Comparison of ENCODE assay signal across 8 mouse cellular contexts in the genomic region with DNA sequence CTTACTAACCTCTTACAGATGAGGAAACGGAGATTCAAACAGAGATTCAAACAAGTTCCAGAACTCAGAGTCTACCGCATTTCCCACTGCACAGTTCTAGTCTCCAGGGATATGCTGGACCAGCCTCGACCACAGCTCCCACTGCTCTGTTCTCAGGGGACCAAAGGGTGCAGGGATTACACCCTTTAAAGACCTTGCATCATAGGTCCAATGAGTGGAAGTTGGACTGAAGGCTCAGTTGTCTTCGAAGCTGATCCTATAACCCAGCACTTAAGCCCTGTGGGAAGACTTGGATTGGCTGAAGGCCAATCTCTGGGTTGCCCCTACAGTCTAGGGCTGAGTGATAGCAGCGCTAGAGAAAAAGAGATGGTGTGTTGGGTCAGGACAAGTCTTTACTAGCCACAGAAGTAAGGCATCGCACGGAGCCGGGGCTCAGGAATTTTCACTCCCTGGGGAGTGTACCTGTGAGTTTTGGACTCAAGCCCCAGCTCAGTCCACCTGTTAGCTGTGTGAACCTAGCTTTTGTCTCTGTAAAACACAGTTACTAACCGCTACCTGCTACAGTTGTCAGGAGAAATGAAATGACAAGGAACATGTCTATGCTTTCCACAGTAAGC. TPM values are rescaled to one million over a fixed set of nuclear protein-coding genes. Genes with fewer than 3 reads are reported as not detected.
DNase-seq lines count a peak whose midpoint lies in the region; ATAC-seq lines count a peak whose summit lies in the region.

No protein-coding gene starts in this region.

- H3K27ac ChIP-seq in heart, embryonic 15.5 days = 0 out of 2 replicates have a peak overlapping the region, but pooled peaks have one; percentile 7
- no peak overlapping the region for H3K27ac ChIP-seq in brown adipose tissue, adult 24 weeks (replicated peaks; ENCODE audit: low read depth, low read length)
- no peak overlapping the region for H3K27ac ChIP-seq in hindbrain, embryonic 12.5 days
- no peak overlapping the region for H3K27ac ChIP-seq in midbrain, embryonic 11.5 days (ENCODE audit: low read depth, low read length)

- peak overlapping the region; percentile 82 for H3K4me3 ChIP-seq in heart, embryonic 15.5 days
- H3K4me3 ChIP-seq in brown adipose tissue, adult 24 weeks (ENCODE audit: insufficient read depth, low read depth, low read length) = peak overlapping the region; percentile 98
- peak overlapping the region; percentile 88 for H3K4me3 ChIP-seq in hindbrain, embryonic 12.5 days
- peak overlapping the region; percentile 92 for H3K4me3 ChIP-seq in midbrain, embryonic 11.5 days (ENCODE audit: low read depth, low read length)

- H3K9me3 ChIP-seq in heart, embryonic 15.5 days (replicated peaks) = no peaks in the 10 kb centered on the region
- H3K9me3 ChIP-seq in hindbrain, embryonic 12.5 days (replicated peaks) = no peaks in the 10 kb centered on the region
- no peaks in the 10 kb centered on the region for H3K9me3 ChIP-seq in midbrain, embryonic 11.5 days (ENCODE audit: control insufficient read depth, low read length)

- H3K4me1 ChIP-seq in heart, embryonic 15.5 days (replicated peaks) = peaks cover 30% of the 10 kb centered on the region
- H3K4me1 ChIP-seq in brown adipose tissue, adult 24 weeks (ENCODE audit: control insufficient read depth, insufficient read depth, insufficient read length, low read length) = peaks cover 3% of the 10 kb centered on the region; the same call in 1 of the 2 replicates
- peaks cover 20% of the 10 kb centered on the region for H3K4me1 ChIP-seq in hindbrain, embryonic 12.5 days
- H3K4me1 ChIP-seq in midbrain, embryonic 11.5 days (ENCODE audit: control insufficient read depth, insufficient read depth, low read length) = peaks cover 13% of the 10 kb centered on the region

- 70% methylated on average over 9 of the region's 9 CpGs for WGBS in heart, embryonic 15.5 days
- WGBS in hindbrain, embryonic 12.5 days = 89% methylated on average over 9 of the region's 9 CpGs
- 91% methylated on average over 9 of the region's 9 CpGs for WGBS in midbrain, embryonic 11.5 days

- H3K36me3 ChIP-seq in heart, embryonic 15.5 days = peaks cover 39% of the 10 kb centered on the region
- H3K36me3 ChIP-seq in hindbrain, embryonic 12.5 days = peaks cover 43% of the 10 kb centered on the region
- peaks cover 13% of the 10 kb centered on the region; the same call in 1 of the 2 replicates for H3K36me3 ChIP-seq in midbrain, embryonic 11.5 days (ENCODE audit: control insufficient read depth, insufficient read depth, low read length)

- no peaks in the 10 kb centered on the region for H3K27me3 ChIP-seq in heart, embryonic 15.5 days
- H3K27me3 ChIP-seq in hindbrain, embryonic 12.5 days = no peaks in the 10 kb centered on the region
- H3K27me3 ChIP-seq in midbrain, embryonic 11.5 days (ENCODE audit: control insufficient read depth, insufficient read depth, low read length) = no peaks in the 10 kb centered on the region

- H3K9ac ChIP-seq in heart, embryonic 15.5 days = peak overlapping the region; percentile 90; the same call in 1 of the 2 replicates
- H3K9ac ChIP-seq in hindbrain, embryonic 12.5 days = peak overlapping the region; percentile 97
- H3K9ac ChIP-seq in midbrain, embryonic 11.5 days (ENCODE audit: low read length) = peak overlapping the region; percentile 96

- peak overlapping the region; percentile 86 for H3K4me2 ChIP-seq in heart, embryonic 15.5 days
- peak overlapping the region; percentile 98 for H3K4me2 ChIP-seq in hindbrain, embryonic 12.5 days (replicated peaks)
- peak overlapping the region; percentile 90 for H3K4me2 ChIP-seq in midbrain, embryonic 11.5 days

- no peak for ATAC-seq in heart, embryonic 15.5 days (replicated peaks; ENCODE audit: insufficient number of reproducible peaks, insufficient read depth, low FRiP score, low read depth)
- ATAC-seq in hindbrain, embryonic 12.5 days (ENCODE audit: low FRiP score) = no peak
- ATAC-seq in midbrain, embryonic 11.5 days (ENCODE audit: low FRiP score) = no peak
- ATAC-seq in activated CD4-positive, CD25-positive, alpha-beta regulatory T cell, adult 4 months = no peak

- no peak for DNase-seq in heart, postnatal 36 days
- no peak for DNase-seq in midbrain, embryonic 11.5 days (ENCODE audit: low spot score, missing footprints)
- no peak for DNase-seq in spleen, adult 18-20 months
- no peak for DNase-seq in frontal cortex, adult 2 months (ENCODE audit: extremely low spot score in 1 of 2, low spot score in 1 of 2)

- intact Hi-C loops in heart, postnatal 36 days (cut with DNase I) = loop anchor here (2.0 kb wide), 2 partner anchors 45 to 75 kb away; a partner anchor contains a TSS

RNA-seq across cellular contexts. Expression of a gene that starts 1.6 kb away (rescaled TPM):
- polyA plus RNA-seq in heart, embryonic 15.5 days (2015; fragmentation: Nextera tagmentation; extraction: Ambion mirVana) = 37.1 and 45.2 TPM in 2 replicates
- total RNA-seq in heart, postnatal 36 days (2021) = 10 to 100 TPM; 40.0 to 42.2 TPM
- 34.7 and 38.2 TPM in 2 replicates for polyA plus RNA-seq in brown adipose tissue, adult 24 weeks (2012; ENCODE audit: insufficient read depth, insufficient read length, missing spikeins)
- polyA plus RNA-seq in hindbrain, embryonic 12.5 days (2016; fragmentation: Nextera tagmentation; extraction: Ambion mirVana) = 63.5 and 65.8 TPM in 2 replicates
- 38.1 and 44.6 TPM in 2 replicates for polyA plus RNA-seq in midbrain, embryonic 11.5 days (2014; fragmentation: Nextera tagmentation; extraction: Ambion mirVana)
- 10 to 100 TPM; 14.5 to 15.9 TPM for polyA plus RNA-seq in activated CD4-positive, CD25-positive, alpha-beta regulatory T cell, adult 4 months (2017; shearing (Covaris generic))
- 60.5 and 63.7 TPM in 2 replicates for polyA plus RNA-seq in frontal cortex, adult 2 months (2012; rRNA removed)

RNA-seq across cellular contexts. Expression of a gene that starts 10.7 kb away (rescaled TPM):
- 0.72 and 1.8 TPM in 2 replicates for polyA plus RNA-seq in heart, embryonic 15.5 days (2015; fragmentation: Nextera tagmentation; extraction: Ambion mirVana)
- 1 to 10 TPM; 1.1 to 1.2 TPM for total RNA-seq in heart, postnatal 36 days (2021)
- 236 and 316 TPM in 2 replicates for polyA plus RNA-seq in brown adipose tissue, adult 24 weeks (2012; ENCODE audit: insufficient read depth, insufficient read length, missing spikeins)
- 4.1 and 16.7 TPM in 2 replicates for polyA plus RNA-seq in hindbrain, embryonic 12.5 days (2016; fragmentation: Nextera tagmentation; extraction: Ambion mirVana)
- 0.29 and 0.38 TPM in 2 replicates for polyA plus RNA-seq in midbrain, embryonic 11.5 days (2014; fragmentation: Nextera tagmentation; extraction: Ambion mirVana)
- polyA plus RNA-seq in activated CD4-positive, CD25-positive, alpha-beta regulatory T cell, adult 4 months (2017; shearing (Covaris generic)) = under 1 TPM in 1 of 2 experiments, not detected in 1; 0.18 TPM
- polyA plus RNA-seq in frontal cortex, adult 2 months (2012; rRNA removed) = 1.2 and 1.9 TPM in 2 replicates

RNA-seq across cellular contexts. Expression of a gene that starts 13.6 kb away (rescaled TPM):
- 170 and 182 TPM in 2 replicates for polyA plus RNA-seq in heart, embryonic 15.5 days (2015; fragmentation: Nextera tagmentation; extraction: Ambion mirVana)
- 100 to 1,000 TPM; 287 to 327 TPM for total RNA-seq in heart, postnatal 36 days (2021)
- 184 and 254 TPM in 2 replicates for polyA plus RNA-seq in brown adipose tissue, adult 24 weeks (2012; ENCODE audit: insufficient read depth, insufficient read length, missing spikeins)
- polyA plus RNA-seq in hindbrain, embryonic 12.5 days (2016; fragmentation: Nextera tagmentation; extraction: Ambion mirVana) = 113 and 116 TPM in 2 replicates
- polyA plus RNA-seq in midbrain, embryonic 11.5 days (2014; fragmentation: Nextera tagmentation; extraction: Ambion mirVana) = 133 and 146 TPM in 2 replicates
- 10 to 100 TPM; 71.2 to 78.9 TPM for polyA plus RNA-seq in activated CD4-positive, CD25-positive, alpha-beta regulatory T cell, adult 4 months (2017; shearing (Covaris generic))
- 97.2 and 102 TPM in 2 replicates for polyA plus RNA-seq in frontal cortex, adult 2 months (2012; rRNA removed)

RNA-seq across cellular contexts. Expression of a gene that starts 29.7 kb away (rescaled TPM):
- polyA plus RNA-seq in heart, embryonic 15.5 days (2015; fragmentation: Nextera tagmentation; extraction: Ambion mirVana) = 31.0 and 42.0 TPM in 2 replicates
- 10 to 100 TPM; 37.1 to 37.9 TPM for total RNA-seq in heart, postnatal 36 days (2021)
- 21.4 and 27.7 TPM in 2 replicates for polyA plus RNA-seq in brown adipose tissue, adult 24 weeks (2012; ENCODE audit: insufficient read depth, insufficient read length, missing spikeins)
- 76.8 and 90.1 TPM in 2 replicates for polyA plus RNA-seq in hindbrain, embryonic 12.5 days (2016; fragmentation: Nextera tagmentation; extraction: Ambion mirVana)
- 52.7 and 58.6 TPM in 2 replicates for polyA plus RNA-seq in midbrain, embryonic 11.5 days (2014; fragmentation: Nextera tagmentation; extraction: Ambion mirVana)
- polyA plus RNA-seq in activated CD4-positive, CD25-positive, alpha-beta regulatory T cell, adult 4 months (2017; shearing (Covaris generic)) = 10 to 100 TPM; 14.7 to 18.8 TPM
- 144 and 153 TPM in 2 replicates for polyA plus RNA-seq in frontal cortex, adult 2 months (2012; rRNA removed)

RNA-seq across cellular contexts. Expression of a gene that starts 45.0 kb away (rescaled TPM):
- polyA plus RNA-seq in heart, embryonic 15.5 days (2015; fragmentation: Nextera tagmentation; extraction: Ambion mirVana) = 16.3 and 22.8 TPM in 2 replicates
- 1 to 10 TPM; 7.5 to 9.0 TPM for total RNA-seq in heart, postnatal 36 days (2021)
- polyA plus RNA-seq in brown adipose tissue, adult 24 weeks (2012; ENCODE audit: insufficient read depth, insufficient read length, missing spikeins) = 2.9 and 6.4 TPM in 2 replicates
- 31.1 and 32.1 TPM in 2 replicates for polyA plus RNA-seq in hindbrain, embryonic 12.5 days (2016; fragmentation: Nextera tagmentation; extraction: Ambion mirVana)
- 17.9 and 18.0 TPM in 2 replicates for polyA plus RNA-seq in midbrain, embryonic 11.5 days (2014; fragmentation: Nextera tagmentation; extraction: Ambion mirVana)
- 10 to 100 TPM; 35.4 to 48.2 TPM for polyA plus RNA-seq in activated CD4-positive, CD25-positive, alpha-beta regulatory T cell, adult 4 months (2017; shearing (Covaris generic))
- 22.0 and 25.4 TPM in 2 replicates for polyA plus RNA-seq in frontal cortex, adult 2 months (2012; rRNA removed)

Comparison
In these comparisons a context has a peak if more than half of its experiments do, and no peak if none do; other contexts are left out.
1. RNA of a gene that starts 10.7 kb away (polyA plus RNA-seq): 236 to 316 TPM in brown adipose tissue, adult 24 weeks; 4.1 to 16.7 TPM in hindbrain, embryonic 12.5 days, 1.2 to 1.9 TPM in frontal cortex, adult 2 months, 0.72 to 1.8 TPM in heart, embryonic 15.5 days, 0.29 to 0.38 TPM in midbrain, embryonic 11.5 days and 0.18 TPM in activated CD4-positive, CD25-positive, alpha-beta regulatory T cell, adult 4 months; every median in the first group is over 10 times any median in the second.
2. Peak in every context shown above with its lines, with median percentiles within 50 percentile points of each other: H3K4me2 ChIP-seq, H3K4me3 ChIP-seq and H3K9ac ChIP-seq.